Mouse (Mus musculus): ENCODE measurements around the gene Six4.
"Not testable (repeated sequence)": the region's sequence is repeated elsewhere in the genome, so short reads cannot be mapped to it uniquely, and the experiment has no call there.

Gene Six4

DNA sequence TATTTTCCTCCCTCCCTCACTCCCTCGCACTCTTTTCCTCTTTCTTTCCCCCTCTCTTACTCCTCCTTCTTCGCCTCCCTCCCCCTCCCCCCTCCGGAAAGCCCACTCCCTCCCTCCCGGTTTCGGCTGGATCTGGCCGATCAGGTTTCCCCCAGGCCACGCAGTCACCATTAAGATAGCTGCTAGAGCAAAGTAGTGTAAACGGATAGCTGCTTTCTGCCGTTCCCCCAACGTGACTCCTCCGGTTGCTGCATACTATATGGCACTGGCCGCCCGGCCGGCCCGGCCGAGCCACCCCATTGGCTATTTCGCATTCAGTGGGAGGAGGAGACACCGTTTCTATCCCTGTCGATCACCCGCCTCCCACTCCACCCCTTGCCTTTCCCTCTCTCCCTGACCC is at the start of gene Six4:
Gene Six4, minus strand, starts transcription at position 261 of the 400 bp plus-strand sequence.
- no peak for DNase-seq (ENCODE audit: extremely low read depth, low read depth, low spot score)

DNA sequence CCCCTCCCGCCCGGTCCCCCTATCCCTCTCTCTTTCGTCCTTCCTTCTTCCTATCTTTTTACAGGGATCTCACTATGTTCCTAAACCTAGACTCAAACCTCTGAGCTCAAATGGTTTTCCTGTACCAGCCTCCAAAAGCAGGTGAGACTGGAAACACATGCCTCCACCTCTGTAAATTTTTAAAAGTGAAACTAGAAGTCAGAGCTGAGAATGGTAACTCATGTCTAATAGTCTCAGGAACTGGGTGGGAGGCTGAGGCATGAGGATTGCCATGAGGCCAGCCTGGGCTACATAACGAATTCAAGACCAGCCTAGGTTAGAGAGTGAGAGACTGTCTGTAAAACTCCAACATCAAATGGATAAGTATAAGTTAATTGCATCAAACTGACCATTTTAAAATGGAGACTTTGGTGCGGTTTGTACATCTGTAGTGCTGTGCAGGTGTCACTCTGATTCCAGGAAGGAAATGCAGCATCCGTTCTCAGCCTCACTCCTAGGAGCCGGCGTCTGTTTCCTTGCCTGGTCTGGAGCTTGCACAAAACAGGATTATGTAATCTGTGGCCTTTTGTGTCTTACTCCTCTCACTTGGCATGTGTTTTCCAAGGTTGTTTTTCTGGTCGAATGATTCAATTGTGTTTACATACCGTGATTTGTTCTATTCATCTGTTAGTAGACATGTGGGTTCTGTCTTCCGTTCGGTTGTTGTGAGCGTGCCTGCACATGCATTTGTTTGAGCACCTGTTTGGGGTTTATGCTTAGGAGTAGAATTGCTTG is 49.3 kb upstream of the Six4 start:
- peak; percentile 37 for DNase-seq (ENCODE audit: extremely low read depth, low read depth, low spot score)

DNA sequence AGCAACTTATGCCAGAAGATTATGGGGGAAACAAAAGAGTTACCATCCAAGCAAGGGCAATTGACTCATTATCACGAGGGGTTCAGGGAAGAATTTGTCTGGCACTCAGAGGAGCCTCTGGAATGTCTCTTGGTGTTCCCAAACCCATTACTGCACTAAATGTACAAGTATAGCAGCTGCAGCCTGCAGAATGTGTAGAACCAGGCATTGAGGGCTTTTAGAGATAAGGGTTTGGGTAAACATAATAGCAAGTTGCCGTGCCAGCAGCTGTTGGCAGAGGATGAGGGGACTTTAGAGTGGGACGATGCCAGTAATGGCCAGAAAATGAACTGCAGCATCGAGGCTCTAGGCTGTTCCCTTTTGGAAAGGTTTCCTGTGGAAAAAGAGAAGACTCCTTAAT is 47.1 kb upstream of the Six4 start:
- DNase-seq (ENCODE audit: extremely low read depth, low read depth, low spot score), result no peak

DNA sequence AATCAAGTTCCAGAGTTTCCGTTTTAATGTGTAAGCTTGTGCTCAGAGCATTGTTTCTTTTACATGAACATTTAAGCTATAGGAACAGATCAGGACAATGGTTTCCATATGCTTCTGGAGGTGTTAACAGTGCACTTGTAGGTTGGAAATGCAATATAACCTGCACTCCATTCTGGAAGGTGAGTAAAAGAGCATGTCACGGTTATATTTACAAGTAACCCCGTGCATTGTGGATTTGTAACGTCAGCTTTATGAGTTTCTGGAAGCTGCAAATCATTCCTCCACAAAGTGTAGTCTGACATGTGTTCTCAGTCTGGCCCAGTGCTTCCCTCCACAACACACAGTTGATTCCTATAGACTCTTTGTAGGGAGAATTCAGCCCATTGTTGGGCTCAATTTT is 40.9 kb upstream of the Six4 start:
- no peak for DNase-seq (ENCODE audit: extremely low read depth, low read depth, low spot score)

DNA sequence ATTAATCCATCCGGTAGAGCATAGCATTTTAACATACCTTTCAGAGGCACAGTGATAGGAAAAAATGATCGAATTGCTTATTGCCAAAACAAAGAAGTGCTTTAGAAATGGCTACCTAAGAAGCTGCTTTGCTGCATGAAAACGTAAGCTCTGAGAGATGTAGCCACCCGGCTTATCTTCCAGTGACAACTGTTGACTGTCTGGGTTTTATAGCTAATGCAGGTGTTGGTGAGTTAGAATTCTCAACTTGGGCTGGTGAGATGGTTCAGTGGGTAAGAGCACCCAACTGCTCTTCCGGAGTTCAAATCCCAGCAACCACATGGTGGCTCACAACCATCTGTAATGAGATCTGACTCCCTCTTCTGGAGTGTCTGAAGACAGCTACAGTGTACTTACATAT is 37.8 kb upstream of the Six4 start:
- DNase-seq (ENCODE audit: extremely low read depth, low read depth, low spot score), result not testable (repeated sequence)

DNA sequence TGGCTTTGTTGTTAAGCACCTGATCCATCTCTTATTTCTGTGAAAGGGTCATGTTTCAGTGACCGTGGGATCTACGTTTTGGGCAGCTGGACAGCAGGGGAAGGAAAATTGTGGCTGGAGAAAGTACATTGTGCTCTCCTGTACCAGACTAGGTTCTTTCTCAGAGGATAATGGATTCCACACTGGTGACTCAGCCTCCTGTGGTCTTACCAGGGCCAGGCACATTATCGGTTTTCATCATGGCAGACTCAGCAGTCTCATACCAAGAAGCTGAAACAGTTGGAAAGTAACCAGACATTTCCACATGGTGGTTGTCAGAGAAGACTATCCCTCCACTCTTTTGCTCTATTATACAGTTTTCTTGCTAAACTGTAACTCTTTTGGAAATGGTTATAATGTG is 34.0 kb upstream of the Six4 start:
- DNase-seq (ENCODE audit: extremely low read depth, low read depth, low spot score), result no peak

DNA sequence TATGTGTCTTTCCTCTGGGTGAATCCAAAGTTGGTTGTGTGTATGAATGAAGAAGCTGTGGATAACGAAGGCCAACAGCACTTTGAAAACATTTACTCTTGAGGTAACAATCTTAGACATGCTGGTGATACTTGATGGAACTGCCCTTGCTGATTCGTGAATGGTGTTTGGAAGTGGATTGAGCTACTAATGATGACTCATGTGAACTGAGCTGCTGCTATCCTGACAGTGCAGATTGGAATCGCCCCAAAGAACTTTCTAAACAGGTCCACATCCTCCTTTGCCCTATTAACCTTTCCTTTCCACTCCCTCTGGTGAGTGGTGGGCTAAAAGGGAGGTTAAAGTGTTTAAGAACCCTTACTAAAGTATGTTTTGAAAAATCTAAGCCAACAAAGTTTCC is 27.5 kb upstream of the Six4 start:
- DNase-seq (ENCODE audit: extremely low read depth, low read depth, low spot score), result no peak

DNA sequence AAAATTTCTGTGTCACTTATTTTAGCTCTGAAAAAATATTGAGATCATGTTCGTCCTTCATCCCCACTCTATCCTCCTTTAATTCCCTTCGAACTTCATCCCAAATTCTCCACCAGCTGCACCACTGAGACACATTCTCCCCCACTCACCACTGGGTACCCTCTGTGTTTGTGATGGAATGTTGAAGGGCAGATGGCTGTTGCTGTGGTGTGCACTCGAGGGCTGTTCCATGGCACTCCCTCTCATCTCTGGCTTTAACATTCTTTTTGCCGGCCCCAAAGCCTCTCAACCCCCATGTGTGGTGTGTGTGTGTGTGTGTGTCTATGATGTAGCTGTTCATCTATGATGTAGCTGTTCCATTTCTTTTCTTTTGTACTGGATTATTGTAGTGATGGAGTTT is 12.0 kb upstream of the Six4 start:
- DNase-seq (ENCODE audit: extremely low read depth, low read depth, low spot score), result no peak

DNA sequence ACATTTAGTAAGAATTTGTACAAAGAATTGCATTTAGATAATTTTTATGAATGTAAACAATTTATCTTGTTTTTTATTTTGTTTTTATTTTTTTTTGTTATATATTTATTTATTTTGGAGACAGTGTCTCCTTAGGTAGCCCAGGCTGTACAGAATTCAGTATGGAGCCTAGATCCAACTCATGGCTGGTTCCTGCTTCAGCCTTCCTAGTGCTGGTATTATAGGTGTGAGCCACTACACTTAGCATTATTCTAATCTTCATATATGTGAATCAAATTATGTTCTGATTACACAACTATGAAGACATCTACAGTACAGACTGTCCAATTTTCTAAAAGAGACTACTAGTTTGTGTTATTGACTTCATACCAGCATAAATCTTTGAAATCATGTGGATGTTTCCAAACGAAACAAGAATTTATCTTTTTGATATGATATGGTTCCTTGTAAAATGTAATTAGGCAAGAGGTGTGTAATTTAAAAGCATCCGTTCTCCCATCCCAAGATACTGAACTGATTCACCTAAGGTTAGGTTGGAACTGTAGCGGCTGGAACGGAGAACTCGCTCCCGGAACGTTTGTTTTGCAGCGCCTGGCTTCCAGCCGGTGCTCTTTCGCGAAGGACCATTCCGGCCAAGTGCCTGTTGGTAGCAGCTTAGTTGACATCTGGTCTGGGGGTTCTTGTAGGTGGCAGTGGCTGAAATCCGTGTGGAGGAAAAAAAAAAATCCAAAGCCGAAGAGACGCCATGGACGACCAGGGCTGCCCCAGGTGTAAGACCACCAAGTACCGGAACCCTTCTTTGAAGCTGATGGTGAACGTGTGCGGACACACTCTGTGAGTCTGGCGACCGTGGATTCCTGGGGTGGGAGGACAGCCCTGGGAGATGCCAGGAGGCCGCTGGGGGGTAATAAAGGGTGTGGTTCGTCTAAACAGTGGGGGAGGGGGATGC is 10.1 kb upstream of the Six4 start, which contains the start of gene Mnat1:
Gene Mnat1, plus strand, starts transcription at position 625 of the 949 bp plus-strand sequence.
- peak; percentile 5 for DNase-seq (ENCODE audit: extremely low read depth, low read depth, low spot score)

DNA sequence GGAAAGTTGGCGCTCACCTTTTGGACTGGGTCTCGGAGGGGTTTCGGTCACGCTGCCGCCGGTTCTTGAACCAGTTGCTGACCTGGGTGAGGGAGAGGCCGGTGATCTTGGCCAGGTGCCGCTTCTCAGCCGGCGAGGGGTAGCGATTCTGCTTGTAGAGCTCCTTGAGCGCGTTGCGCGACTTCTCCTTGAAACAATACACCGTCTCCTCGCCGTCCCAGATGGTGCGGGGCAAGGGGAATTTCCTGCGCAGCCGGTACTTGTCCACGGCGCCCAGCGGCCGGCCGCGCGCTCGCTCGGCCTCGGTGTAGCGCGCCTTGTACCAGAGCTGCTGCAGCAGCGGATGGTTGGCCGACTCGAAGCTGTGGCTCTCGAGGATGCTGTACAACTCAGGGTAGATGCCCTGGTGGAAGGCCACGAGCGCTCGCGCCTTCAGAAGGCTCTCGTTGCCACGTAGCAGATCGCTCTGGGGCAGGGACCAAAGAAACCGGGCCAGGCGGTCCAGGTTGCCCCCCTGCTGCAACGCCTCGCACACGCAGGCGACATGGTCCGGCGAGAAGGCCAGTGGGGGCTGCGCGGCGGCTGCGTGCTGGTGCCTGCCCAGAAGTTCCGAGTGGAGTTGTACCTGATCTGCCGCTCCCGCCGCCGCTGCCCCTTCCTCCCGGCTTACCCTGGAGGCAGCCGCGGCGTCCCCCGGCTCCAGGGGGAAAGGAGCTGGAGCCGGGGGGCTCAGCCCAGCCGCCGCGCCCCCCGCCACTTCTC is 749 bp downstream of the Six4 start:
- DNase-seq (ENCODE audit: extremely low read depth, low read depth, low spot score), result no peak

DNA sequence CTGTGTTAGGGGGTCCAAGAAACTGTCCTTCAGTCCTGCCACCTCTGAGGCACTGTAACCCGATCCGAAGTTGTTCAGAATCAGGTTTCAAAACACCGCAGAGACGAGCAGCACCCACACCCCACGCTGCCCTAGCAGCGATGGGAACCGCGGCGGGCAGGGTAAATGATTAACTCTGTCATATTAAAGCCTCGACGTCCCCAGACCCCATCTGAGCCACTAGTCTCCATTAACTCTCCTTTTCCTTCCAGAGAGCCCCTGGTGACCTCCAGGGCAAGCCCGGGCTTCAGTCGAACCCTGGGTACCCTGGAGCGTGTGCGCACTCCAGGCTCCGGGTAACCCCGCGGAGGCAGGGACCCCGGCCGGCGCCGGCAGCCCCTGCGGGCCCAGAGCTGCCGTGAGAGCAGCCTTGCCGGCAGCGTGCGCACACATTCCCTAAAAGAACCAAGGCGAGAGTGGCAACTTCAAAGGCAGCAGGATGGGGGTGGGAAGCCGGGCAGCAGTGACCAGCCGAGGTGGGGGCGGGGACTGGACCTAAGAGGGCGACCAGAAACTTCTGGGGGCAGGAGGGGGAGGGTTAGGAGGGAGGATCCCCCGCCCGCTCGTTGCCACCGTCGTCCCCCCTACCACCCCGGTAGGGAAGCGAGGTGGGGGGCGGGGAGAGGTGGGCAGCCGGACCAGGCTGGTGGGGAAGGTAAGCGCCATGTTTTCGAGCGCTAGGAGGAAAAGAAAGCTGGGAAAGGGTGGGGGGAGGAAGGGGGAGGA is 1.5 kb downstream of the Six4 start:
- DNase-seq (ENCODE audit: extremely low read depth, low read depth, low spot score), result no peak

DNA sequence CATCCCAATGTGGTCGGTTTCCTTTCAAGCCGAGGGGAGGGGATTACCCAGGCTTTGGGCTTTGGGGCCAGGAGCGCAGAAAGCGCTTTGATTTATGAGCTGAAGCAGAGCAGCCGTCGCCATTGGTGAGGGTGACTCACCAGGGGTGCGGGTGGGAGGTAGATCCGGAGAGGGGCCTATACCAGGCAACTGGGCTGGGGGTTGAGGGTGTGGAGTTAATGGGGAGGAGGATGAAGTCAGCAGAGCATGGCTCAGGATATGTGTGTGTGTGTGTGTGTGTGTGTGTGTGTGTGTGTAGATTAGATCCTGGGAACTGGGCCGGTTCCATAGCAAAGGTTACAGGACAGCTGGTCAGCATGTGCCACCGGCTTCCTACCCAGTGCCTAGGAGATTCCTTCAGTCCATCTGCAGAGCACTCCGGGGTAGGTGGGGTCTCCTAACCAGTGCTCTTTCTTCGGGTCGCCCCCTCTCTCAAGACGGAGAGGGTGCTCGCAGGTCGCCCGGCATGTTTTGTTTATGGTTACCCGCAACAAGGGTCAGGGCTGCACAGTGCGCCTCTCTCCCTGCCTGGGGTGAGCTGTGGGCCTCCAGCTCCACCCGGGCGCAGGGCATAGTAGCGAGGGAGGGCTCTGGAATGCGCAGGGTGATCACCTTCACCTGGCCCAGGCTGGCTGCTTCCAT is 2.7 kb downstream of the Six4 start:
- no peak for DNase-seq (ENCODE audit: extremely low read depth, low read depth, low spot score)

DNA sequence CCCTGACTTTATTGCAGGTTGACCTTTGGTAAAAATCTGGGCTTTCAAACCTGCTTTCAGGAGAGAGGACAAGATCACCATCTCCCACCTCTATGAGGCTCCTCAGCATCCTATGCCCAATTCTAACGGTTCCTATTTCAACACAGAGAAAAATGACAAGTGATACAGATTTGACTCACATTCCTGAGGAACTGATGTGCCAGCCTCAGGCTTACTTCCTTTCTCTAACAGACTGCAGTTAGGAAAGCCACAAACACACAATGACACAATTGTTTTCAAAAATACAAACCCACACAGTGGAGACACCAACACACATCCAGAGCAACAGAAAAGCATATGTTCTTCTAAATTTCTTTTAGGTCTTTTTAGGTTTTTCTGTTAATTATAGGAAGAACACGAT is 5.4 kb downstream of the Six4 start:
- DNase-seq (ENCODE audit: extremely low read depth, low read depth, low spot score), result no peak

DNA sequence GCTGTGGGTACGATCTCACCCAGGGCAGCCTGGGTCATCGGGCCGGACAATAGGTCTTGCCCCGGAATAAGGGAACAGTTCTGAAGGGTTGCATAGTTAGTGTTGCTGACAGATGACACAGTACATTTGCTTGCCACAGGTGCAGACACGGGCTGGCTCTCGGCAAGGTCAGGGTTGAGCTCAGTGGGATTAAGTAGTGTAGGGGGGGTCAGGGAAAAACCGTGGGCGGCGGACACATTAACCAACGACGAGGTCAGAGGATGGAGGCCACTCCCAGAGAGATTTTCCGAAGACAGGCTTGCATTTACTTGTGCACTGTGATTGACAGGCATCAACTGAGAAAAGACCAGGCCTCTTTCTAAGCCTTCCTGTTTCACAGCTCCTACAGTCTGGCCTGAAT is 9.5 kb downstream of the Six4 start:
- no peak for DNase-seq (ENCODE audit: extremely low read depth, low read depth, low spot score)

DNA sequence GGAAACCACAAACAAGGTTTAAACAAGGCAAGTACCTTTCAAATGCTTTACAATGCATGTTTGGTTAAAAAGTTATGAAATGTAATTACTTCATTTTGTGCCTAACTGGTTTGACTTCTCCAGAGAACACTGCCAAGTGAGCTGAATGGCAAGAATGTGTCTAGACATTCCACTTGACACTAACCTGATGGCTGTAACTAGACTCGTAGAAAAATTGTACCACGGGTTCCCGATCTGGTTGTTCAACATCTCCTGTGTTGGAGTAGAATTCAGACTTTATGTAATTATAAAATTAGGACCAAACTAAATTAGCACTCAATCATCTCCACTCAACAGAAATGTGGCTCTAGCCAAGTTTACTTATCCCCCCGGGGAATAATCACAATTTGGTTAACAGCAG is 14.7 kb downstream of the Six4 start:
- DNase-seq (ENCODE audit: extremely low read depth, low read depth, low spot score), result peak; percentile 23

DNA sequence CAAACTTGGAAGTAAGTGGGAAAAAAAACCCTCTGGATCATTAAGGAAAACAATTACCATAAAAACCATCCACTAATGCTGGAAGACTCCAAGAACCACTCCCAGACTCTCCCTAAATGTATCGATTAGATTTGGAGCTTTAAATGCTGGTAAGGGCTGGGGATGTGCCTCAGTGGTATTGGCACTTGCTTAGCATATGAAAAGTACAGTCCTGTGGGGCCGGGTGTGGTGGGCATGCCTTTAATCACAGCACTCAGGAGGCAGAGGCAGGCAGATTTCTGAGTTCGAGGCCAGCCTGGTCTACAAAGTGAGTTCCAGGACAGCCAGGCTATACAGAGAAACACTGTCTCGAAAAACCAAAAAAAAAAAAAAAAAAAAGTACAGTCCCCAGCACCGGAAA is 17.1 kb downstream of the Six4 start:
- DNase-seq (ENCODE audit: extremely low read depth, low read depth, low spot score), result not testable (repeated sequence)

DNA sequence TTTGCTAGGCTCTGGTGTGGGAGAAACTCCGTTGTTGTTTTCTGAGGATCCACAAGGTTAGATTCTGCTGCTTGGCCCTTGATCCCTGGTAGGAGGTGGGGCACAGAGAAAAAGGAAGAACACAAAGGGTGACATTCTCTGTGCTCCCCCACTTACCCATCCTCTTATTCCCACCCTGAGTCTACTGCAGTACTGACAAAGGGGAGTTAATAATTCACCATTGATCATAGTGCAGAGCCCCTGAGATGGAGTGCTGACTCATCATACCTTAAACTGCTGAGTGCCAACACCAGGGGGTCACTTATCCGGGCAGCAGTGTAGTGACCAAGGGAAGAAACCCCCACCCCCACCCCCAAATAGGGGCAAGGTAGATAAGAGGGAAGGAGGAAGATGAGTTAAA is 18.7 kb downstream of the Six4 start:
- no peak for DNase-seq (ENCODE audit: extremely low read depth, low read depth, low spot score)

DNA sequence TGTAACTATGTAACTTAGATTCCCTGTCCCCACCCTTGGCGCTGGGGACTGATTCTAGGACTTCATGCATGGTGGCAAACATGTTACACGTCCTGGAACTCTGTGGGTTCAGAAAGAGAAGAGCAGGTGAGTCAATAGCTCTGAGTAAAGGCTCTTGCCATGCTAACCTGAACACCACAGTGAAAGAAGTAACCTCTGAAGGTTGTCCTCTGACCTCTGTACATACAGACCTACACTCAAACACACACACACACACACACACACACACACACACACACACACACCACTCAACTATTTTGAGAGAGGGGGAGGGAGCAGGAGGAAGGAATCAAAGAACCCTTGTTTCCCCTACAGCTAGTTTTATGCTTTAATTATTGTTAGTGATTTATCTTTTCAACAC is 19.1 kb downstream of the Six4 start:
- DNase-seq (ENCODE audit: extremely low read depth, low read depth, low spot score), result no peak

DNA sequence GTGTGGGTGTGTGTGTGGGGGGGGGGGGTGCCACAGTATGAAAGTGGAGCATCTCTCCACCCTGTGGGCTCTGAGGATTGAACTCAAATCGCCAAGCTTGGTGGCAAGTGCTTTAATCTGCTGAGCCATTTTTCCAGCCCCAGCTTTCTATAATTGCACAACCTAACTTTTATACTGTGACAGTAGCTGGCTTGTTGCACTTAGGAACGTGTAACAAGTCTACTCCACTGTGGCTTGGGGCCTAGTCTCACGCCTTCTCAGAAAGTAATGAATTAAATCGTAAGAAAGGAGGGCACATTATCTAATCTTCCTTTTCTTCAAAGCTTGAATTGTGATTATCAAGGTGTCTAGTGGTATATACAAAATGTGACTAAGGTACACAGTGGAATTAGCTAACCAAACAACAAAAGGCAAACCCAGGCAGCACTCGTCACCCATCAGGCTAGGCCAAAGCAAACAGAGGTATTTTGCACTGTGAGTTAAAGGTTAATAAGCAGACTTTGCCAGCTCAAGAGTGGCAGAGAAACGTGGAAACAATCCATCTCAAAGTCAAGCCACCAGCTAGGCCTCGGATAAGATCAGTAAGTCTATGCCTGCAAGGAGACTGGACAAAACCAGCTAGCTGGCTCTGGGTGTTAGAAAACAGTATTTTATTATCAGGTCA is 22.5 kb downstream of the Six4 start:
- peak; percentile 3 for DNase-seq (ENCODE audit: extremely low read depth, low read depth, low spot score)

Measured in fat pad, adult 2 months (tissue).